Mouse (Mus musculus) lung, adult 2 months (tissue): ENCODE measurements around the gene Terf2ip. TPM values are rescaled to one million over a fixed set of nuclear protein-coding genes. Genes with fewer than 3 reads are reported as not detected.

ENCODE experiments used
- DNase-seq: peaks from one replicate; pipeline ENCODE4 v3.0.0; 2022
- H3K4me1 ChIP-seq: fragments of 200-500 bp; 2 replicates; pipeline ENCODE4 v1.6.1; 2011; ENCODE audit warnings: low read length; ENCODE audit not compliant: control insufficient read depth, insufficient read depth
- H3K4me3 ChIP-seq: fragments of 200-500 bp; replicated peaks from 2 replicates; pipeline ENCODE3; 2011; ENCODE audit warnings: low read depth, mild to moderate bottlenecking, control low read depth, low read length; ENCODE audit errors: extremely low read depth
- CTCF ChIP-seq: fragments of 200-500 bp; IDR thresholded peaks from 2 replicates; pipeline ENCODE4 v1.5.1; 2011; ENCODE audit warnings: mild to moderate bottlenecking, low read length, control low read depth; ENCODE audit not compliant: insufficient read depth
- POLR2A ChIP-seq: fragments of 200-500 bp; IDR thresholded peaks from 2 replicates; pipeline ENCODE4 v1.6.1; 2011; ENCODE audit warnings: low read depth, mild to moderate bottlenecking, control low read depth, low read length, borderline replicate concordance; ENCODE audit errors: extremely low read depth
- WGBS: fragments of 180-500 bp; shearing (Covaris S2); methylation state at CpG from one replicate; pipeline ENCODE4 v1.1.7; 2018; 5-methylcytosine and 5-hydroxymethylcytosine counted together
- polyA plus RNA-seq: library from polyadenylated mRNA; depleted of rRNA; stranded (reverse); fragments of >200 nt; gene quantifications from 2 replicates; pipeline ENCODE4 v1.2.3, GENCODE M21; 2012

Gene Terf2ip
- polyA plus RNA-seq, 1 experiment = 10.4 TPM

DNA sequence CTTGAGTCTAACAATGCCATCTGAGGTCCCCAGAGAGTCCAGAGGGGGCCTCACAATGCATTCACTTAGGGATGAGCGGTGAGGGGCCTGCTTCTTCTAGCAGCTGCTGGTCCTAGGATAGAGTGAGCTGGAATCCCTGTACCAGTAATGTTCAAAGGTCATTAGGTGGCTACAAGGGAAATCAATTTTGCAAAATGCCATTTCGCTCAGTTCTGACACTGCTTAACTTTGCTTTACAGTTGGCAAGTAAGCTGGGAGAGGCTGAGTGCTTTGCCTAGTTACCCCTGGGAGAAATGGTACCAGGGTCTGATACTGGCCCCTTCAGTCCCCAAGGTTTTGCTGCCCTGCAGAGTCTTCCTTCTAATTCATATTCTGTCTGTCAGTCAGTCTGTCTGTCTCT lies 35.5 kb upstream of the Terf2ip start:
- no peak for DNase-seq
- TF ChIP-seq CTCF = no peak
- TF ChIP-seq POLR2A = no peak
- 97% methylated on average over 2 of the region's 2 CpGs for WGBS
- Histone ChIP-seq H3K4me1 (no peaks in the 10 kb centered on the region), H3K4me3 (no peak overlapping the region)

- no peak for DNase-seq
- TF ChIP-seq POLR2A (no peak), CTCF (no peak)
- no peaks in the 10 kb centered on the region for H3K4me1 ChIP-seq
- 61% methylated on average over 2 of the region's 2 CpGs for WGBS
- H3K4me3 ChIP-seq = no peak overlapping the region
These were observed 34.9 kb upstream of the Terf2ip start for GRCm38 (mm10) chr8:111976326-111976725.

- no peak for DNase-seq
- WGBS = 76% methylated on average over 10 of the region's 10 CpGs
- no peak overlapping the region for H3K4me3 ChIP-seq
- no peak for TF ChIP-seq CTCF
- TF ChIP-seq POLR2A = no peak
- H3K4me1 ChIP-seq = no peaks in the 10 kb centered on the region
These were observed 33.1 kb upstream of the Terf2ip start for GRCm38 (mm10) chr8:111978147-111978546.

- H3K4me1 ChIP-seq = no peaks in the 10 kb centered on the region
- 71% methylated on average over 7 of the region's 7 CpGs for WGBS
- no peak for DNase-seq
- no peak for TF ChIP-seq POLR2A
- TF ChIP-seq CTCF = peak; percentile 10; the same call in 1 of the 2 replicates
- no peak overlapping the region for H3K4me3 ChIP-seq
These were observed 29.1 kb upstream of the Terf2ip start for GRCm38 (mm10) chr8:111982116-111982515.

DNA sequence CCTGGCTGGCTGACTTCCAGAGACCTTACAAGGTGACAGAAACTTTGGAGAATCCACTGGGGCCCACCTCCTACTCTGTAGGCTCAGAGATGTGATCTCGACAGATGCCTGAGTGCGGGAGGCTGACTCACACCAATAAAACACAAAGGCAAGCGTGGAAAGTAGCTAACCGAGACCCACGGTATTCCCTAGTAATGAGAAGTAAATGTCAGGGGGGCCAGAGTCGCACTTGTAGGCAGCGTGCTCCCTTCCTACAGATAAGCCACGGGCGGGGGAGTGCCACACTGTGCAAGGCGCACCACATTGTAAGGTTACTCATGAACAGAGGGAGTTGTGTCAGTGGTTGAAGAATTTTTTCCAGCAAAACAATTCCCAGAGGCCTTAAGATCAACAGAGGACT lies 26.7 kb upstream of the Terf2ip start:
- DNase-seq = no peak
- 74% methylated on average over 10 of the region's 10 CpGs for WGBS
- H3K4me1 ChIP-seq = no peaks in the 10 kb centered on the region
- H3K4me3 ChIP-seq = no peak overlapping the region
- TF ChIP-seq POLR2A (no peak), CTCF (no peak)

GRCm38 (mm10) chr8:111989911-111990310 lies 21.3 kb upstream of the Terf2ip start:
- peak; percentile 75 for DNase-seq
- TF ChIP-seq CTCF (peak; percentile 88), POLR2A (no peak)
- 5% methylated on average over 7 of the region's 7 CpGs for WGBS
- Histone ChIP-seq H3K4me1 (no peaks in the 10 kb centered on the region), H3K4me3 (no peak overlapping the region)

DNA sequence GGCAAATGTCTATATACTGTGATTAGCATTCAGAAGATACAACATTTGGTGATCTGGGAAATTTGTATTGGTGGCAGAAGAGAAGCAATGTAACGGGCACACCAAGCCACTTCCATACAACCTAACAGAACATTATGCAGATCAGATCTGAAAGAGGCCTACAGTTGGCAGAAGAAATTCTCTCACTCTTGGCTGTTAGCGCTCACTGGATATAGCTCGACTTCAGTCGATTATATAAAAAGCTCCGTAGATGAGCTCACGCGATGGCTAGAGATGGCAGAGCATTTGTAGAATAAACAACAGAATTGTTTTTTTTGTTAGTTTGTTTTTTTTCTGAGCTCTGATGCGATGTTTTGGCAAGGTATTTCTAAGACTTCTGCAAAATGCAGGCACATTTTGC lies 19.9 kb upstream of the Terf2ip start:
- Histone ChIP-seq H3K4me3 (no peak overlapping the region), H3K4me1 (no peaks in the 10 kb centered on the region)
- WGBS = 54% methylated on average over 8 of the region's 8 CpGs
- TF ChIP-seq CTCF (no peak), POLR2A (no peak)
- no peak for DNase-seq

DNA sequence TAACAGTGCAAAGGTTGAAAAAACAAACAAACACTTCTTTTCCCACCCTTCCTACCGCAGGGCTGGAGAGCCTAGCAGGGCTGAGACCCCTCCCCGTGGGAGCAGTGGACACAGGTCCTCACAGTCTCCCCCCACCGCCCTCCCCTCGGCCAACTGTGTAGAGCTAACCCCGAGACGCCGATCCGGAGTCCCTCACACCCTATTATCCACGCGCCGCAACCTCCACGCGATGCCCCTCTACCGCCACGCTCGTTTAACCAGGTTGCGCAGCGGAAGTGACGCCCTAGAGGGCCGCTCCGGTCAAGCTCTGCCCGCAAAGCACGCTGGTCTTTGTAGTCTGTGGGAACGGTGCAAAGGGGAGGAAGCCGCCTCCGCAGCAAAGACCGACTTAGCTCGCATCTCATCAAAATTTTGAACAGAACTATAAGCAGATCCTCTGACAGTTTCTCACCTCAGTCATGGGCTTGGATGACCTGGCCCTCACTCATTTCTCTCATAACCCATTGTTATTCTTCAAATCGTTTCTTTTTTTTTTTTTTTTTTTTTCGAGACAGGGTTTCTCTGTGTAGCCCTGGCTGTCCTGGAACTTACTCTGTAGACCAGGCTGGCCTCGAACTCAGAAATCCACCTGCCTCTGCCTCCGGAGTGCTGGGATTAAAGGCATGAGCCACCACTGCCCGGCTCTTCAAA lies 19.0 kb upstream of the Terf2ip start, which contains the start of gene Adat1:
Adat1 (minus strand) TSS at position 290 of the 690 bp plus-strand sequence.
- Histone ChIP-seq H3K4me1 (no peaks in the 10 kb centered on the region), H3K4me3 (peak within 1 kb of the TSS; percentile 96)
- DNase-seq = peak; percentile 82
- TF ChIP-seq CTCF = no peak
- TF ChIP-seq POLR2A = peak; percentile 73; the same call in 1 of the 2 replicates
- WGBS = 4% methylated on average over 33 of the region's 33 CpGs

DNA sequence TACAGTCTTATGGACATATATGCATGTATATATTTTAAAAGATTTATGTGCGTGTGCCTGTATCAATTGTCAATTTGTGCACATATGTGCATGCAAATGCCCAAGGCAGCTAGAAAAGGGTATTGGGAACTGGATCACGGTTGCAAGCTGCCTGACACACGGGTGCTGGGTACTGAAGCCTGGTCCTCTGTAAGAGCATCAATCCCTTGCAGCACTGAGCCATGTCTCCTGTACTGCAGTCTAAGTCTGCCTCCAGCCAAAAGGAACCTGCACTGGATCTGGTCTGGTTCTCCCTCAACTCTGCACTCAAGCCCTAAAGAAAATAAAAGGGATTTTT lies 18.5 kb upstream of the Terf2ip start:
- H3K4me1 ChIP-seq = no peaks in the 10 kb centered on the region
- DNase-seq = no peak
- no peak for TF ChIP-seq POLR2A
- WGBS = 67% methylated on average over 3 of the region's 3 CpGs
- no peak overlapping the region for H3K4me3 ChIP-seq

GRCm38 (mm10) chr8:112004754-112005153 lies 6.4 kb upstream of the Terf2ip start:
- no peak for DNase-seq
- no peak for TF ChIP-seq CTCF
- TF ChIP-seq POLR2A = no peak
- Histone ChIP-seq H3K4me1 (no peaks in the 10 kb centered on the region), H3K4me3 (no peak overlapping the region)
